Mouse (Mus musculus) liver, adult 2 months (tissue): ENCODE results near the gene Mei1. TPM values are rescaled to one million over a fixed set of nuclear protein-coding genes. Genes with fewer than 3 reads are reported as not detected.

ENCODE experiments used
- DNase-seq: peaks from one replicate; pipeline ENCODE4 v3.0.0-alpha.2; 2011; ENCODE audit warnings: low read depth, low spot score; ENCODE audit errors: extremely low read depth
- H3K27ac ChIP-seq: fragments of 200-500 bp; replicated peaks from 2 replicates; pipeline ENCODE4 v1.5.1; 2012; ENCODE audit warnings: low read depth, mild to moderate bottlenecking, control low read depth, inconsistent platforms, low read length; ENCODE audit not compliant: insufficient read depth
- H3K27me3 ChIP-seq: fragments of 200-500 bp; 2 replicates; pipeline ENCODE4 v1.6.1; 2012; ENCODE audit warnings: mild to moderate bottlenecking, moderate library complexity, low read length, inconsistent platforms; ENCODE audit not compliant: control insufficient read depth, insufficient read depth
- H3K36me3 ChIP-seq: fragments of 200-500 bp; 2 replicates; pipeline ENCODE4 v1.6.1; 2012; ENCODE audit warnings: low read length, inconsistent platforms; ENCODE audit not compliant: control insufficient read depth, insufficient read depth
- H3K4me1 ChIP-seq: fragments of 200-500 bp; 2 replicates; pipeline ENCODE4 v1.6.1; 2011; ENCODE audit warnings: low read length; ENCODE audit not compliant: control insufficient read depth, insufficient read depth
- H3K4me3 ChIP-seq: fragments of 200-500 bp; 2 replicates; pipeline ENCODE4 v1.5.1; 2011; ENCODE audit warnings: low read depth, mild to moderate bottlenecking, control low read depth, low read length, moderate library complexity; ENCODE audit not compliant: insufficient read depth
- H3K79me2 ChIP-seq: fragments of 200-500 bp; 2 replicates; pipeline ENCODE4 v1.6.1; 2012; ENCODE audit warnings: inconsistent platforms, mild to moderate bottlenecking, low read length, moderate library complexity; ENCODE audit not compliant: control insufficient read depth, insufficient read depth
- H3K9ac ChIP-seq: fragments of 200-500 bp; 2 replicates; pipeline ENCODE4 v1.6.1; 2012; ENCODE audit warnings: low read depth, mild to moderate bottlenecking, control low read depth, inconsistent platforms, low read length
- CTCF ChIP-seq: fragments of 200-500 bp; IDR thresholded peaks from 2 replicates; pipeline ENCODE4 v1.5.1; 2011; ENCODE audit warnings: low read depth, low read length, control low read depth
- POLR2A ChIP-seq: fragments of 200-500 bp; IDR thresholded peaks from 2 replicates; pipeline ENCODE4 v1.6.1; 2011; ENCODE audit warnings: low read length, control low read depth; ENCODE audit not compliant: insufficient read depth; ENCODE audit errors: extremely low read depth
- WGBS: fragments of 180-500 bp; shearing (Covaris S2); methylation state at CpG from one replicate; pipeline ENCODE4 v1.1.7; 2018; 5-methylcytosine and 5-hydroxymethylcytosine counted together
- polyA plus RNA-seq: library from polyadenylated mRNA; depleted of rRNA; stranded (reverse); fragments of >200 nt; gene quantifications from 2 replicates; pipeline ENCODE4 v1.2.3, GENCODE M21; 2012
- total RNA-seq: library from RNA; depleted of rRNA; stranded (reverse); fragments of >200 nt; gene quantifications from 2 replicates; pipeline ENCODE4 v1.2.3, GENCODE M21; 2014

The Mei1 gene
- total and polyA plus RNA-seq, 2 experiments, result not detected

DNA sequence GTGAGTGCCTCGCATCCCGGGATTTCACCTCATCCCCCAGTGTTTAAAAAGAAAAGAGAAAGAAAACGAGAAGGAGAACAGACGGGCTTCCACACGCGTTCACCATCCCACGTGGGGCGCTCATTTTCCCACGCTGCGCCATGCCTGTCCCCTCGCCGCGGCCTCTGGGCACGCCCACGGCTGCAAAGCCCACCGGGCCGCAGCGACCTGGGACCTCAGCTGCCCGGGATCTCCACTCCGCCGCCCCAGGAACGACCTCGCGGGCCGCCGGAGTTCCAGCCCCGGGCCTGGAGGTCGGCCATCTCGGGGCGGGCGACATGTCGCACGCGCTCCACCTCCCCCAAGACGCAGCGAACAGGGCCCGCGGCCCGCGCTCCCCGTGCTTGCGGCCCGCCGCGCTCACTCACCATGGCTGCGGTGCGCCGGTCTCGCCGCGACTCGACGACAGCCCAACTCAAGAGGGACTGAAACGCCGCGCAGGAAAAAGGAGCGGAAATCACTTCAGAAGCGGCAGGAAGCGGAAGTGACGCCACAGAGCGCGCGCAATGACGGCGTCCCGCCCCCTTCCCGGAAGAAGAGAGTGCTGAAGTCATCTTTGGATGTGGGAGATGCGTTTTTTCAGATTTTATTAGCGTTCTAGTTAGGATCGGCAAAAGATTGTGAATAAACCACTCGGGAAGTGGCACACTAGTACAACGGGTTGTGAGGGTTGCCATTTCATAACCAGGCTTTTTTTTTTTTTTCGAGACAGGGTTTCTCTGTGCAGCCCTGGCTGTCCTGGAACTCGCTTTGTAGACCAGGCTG, 22.5 kb upstream of the Mei1 start, which contains the start of gene Snu13:
Gene Snu13, minus strand, starts transcription at position 519 of the 804 bp plus-strand sequence.
- WGBS, result 1% methylated on average over 74 of the region's 74 CpGs
- TF ChIP-seq POLR2A (peak; percentile 59; the same call in 1 of the 2 replicates), CTCF (no peak)
- Histone ChIP-seq H3K4me1 (peaks cover 7% of the 10 kb centered on the region), H3K9ac (peak within 1 kb of the TSS; percentile 98), H3K27ac (peak within 1 kb of the TSS; percentile 85), H3K27me3 (no peaks in the 10 kb centered on the region), H3K4me3 (peak within 1 kb of the TSS; percentile 80), H3K79me2 (peaks cover 11% of the 10 kb centered on the region; the same call in 1 of the 2 replicates), H3K36me3 (peaks cover 9% of the 10 kb centered on the region)
- peak; percentile 61 for DNase-seq

DNA sequence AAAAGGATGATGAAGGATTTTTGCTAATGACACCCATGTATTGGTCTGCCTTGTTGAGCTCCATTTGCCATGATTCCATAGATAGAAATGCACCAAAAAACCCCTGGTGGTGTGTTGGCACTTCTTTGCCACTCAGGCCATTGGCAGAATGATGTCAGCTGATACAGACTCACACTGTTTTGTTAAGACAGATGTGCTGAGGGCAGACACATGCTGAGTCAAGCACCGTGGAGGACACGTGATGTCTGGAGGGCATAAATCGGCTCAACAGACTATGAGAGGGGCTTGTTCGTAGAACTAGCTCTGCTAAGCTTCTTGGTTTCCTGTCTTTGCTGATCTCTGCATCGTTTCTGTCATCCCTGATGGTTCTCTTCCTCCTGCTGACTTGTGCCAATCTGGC, 17.3 kb upstream of the Mei1 start:
- Histone ChIP-seq H3K79me2 (no peaks in the 10 kb centered on the region), H3K9ac (no peak overlapping the region), H3K4me3 (no peak overlapping the region), H3K36me3 (no peaks in the 10 kb centered on the region), H3K27me3 (no peaks in the 10 kb centered on the region), H3K27ac (no peak overlapping the region), H3K4me1 (no peaks in the 10 kb centered on the region)
- WGBS, result 69% methylated on average over 5 of the region's 5 CpGs
- DNase-seq, result no peak
- TF ChIP-seq POLR2A, result no peak
- no peak for TF ChIP-seq CTCF

DNA sequence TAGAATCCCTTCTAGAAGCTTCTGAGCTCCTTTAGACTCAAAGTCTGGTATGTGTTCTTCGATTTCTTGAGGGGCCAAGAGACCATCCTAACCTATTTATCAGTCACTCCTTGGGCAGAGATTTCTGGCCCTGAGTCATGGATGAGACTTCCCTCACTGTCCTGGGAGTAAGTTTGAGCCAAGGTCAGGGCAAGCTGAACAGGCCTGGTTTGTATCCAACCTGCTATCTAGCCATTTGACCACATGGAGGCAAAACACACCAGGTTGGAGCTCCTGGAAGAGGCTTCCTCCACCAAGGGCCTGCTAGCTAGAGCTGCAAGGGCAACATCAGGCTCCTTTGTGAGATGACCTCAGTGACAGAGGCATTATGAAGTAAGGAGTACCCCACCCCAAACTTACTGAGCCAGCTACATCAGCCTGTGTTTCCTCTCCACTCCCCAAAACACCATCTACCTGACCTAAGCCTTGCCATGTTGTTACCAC, 11.0 kb upstream of the Mei1 start, which contains the start of gene 4930407I10Rik:
Gene 4930407I10Rik, plus strand, starts transcription at position 433 of the 483 bp plus-strand sequence.
- Histone ChIP-seq H3K4me3 (no peak within 1 kb of the TSS), H3K4me1 (no peaks in the 10 kb centered on the region), H3K9ac (no peak within 1 kb of the TSS), H3K27me3 (0 out of 2 replicates have a peak, but pooled peaks cover 2% of the 10 kb centered on the region), H3K27ac (no peak within 1 kb of the TSS), H3K36me3 (no peaks in the 10 kb centered on the region), H3K79me2 (no peaks in the 10 kb centered on the region)
- no peak for DNase-seq
- TF ChIP-seq CTCF (no peak), POLR2A (no peak)
- WGBS, result 70% methylated on average over 1 of the region's 1 CpGs

DNA sequence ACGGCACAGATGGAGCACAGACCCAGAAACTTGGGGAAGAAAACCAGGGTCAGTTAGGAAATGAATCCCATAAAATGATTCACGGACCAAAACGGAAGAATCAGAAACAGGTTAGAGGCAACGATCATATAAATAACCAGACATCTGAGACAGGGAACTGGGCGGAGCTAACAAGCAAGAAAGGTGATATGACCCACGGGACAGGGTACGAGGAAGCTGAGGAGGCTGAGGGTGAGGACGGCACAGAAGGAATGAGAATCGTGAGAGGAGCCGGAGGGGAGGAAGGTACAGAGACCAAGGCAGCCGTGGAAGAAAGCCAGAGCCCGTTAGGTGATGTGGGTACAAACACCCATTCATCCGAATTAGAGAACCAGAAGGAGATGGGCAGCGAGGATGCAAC, 5.9 kb upstream of the Mei1 start:
- TF ChIP-seq POLR2A (no peak), CTCF (no peak)
- no peak overlapping the region for H3K27ac ChIP-seq
- H3K36me3 ChIP-seq, result no peaks in the 10 kb centered on the region
- DNase-seq, result no peak
- no peak overlapping the region for H3K4me3 ChIP-seq
- 73% methylated on average over 14 of the region's 14 CpGs for WGBS
- H3K9ac ChIP-seq, result no peak overlapping the region
- H3K27me3 ChIP-seq, result 0 out of 2 replicates have a peak, but pooled peaks cover 2% of the 10 kb centered on the region
- H3K4me1 ChIP-seq, result no peaks in the 10 kb centered on the region
- H3K79me2 ChIP-seq, result no peaks in the 10 kb centered on the region

DNA sequence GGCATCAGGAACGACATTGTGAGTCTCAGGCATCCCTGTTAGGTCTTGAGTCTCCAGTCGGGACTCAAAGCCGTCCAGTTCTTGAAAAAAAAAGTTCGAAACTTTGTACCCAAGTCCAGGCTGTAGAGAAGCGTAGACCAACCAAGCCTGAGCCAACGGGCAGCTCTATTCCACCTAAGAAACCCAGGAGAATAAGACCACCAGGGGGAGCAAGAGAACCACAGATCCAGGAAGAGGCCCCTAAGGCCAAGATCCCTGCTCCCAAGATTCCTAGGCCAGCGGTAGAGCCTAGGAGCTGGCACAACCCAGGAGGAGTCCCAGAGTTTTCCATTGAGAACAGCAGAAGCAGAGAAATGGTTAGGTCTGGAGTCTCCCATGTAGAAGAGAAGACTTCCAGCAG, 4.3 kb upstream of the Mei1 start:
- Histone ChIP-seq H3K9ac (no peak overlapping the region), H3K4me1 (no peaks in the 10 kb centered on the region), H3K27me3 (peaks cover 10% of the 10 kb centered on the region), H3K36me3 (no peaks in the 10 kb centered on the region), H3K27ac (no peak overlapping the region), H3K4me3 (no peak overlapping the region), H3K79me2 (no peaks in the 10 kb centered on the region)
- TF ChIP-seq CTCF (peak; percentile 66), POLR2A (no peak)
- WGBS, result 13% methylated on average over 7 of the region's 7 CpGs
- DNase-seq, result peak; percentile 55
